Comparison of ENCODE assay signal across 25 mouse cellular contexts in genomic region chr1:165133858-165134257, GRCm38 (mm10). TPM values are rescaled to one million over a fixed set of nuclear protein-coding genes. Genes with fewer than 3 reads are reported as not detected.
"Had no signal": no experiment of that assay in that cellular context is flagged by ENCODE, and none has a peak within 500 bp of the region (broad histone marks: within the 10 kb centered on the region; RNA-seq: fewer than 3 reads in every experiment).

No protein-coding gene starts in this region.

- H3K4me2 ChIP-seq: lung, embryonic 14.5 days; midbrain, embryonic 11.5 days; midbrain, embryonic 13.5 days; midbrain, embryonic 15.5 days; neural tube, embryonic 12.5 days had no signal

- H3K36me3 ChIP-seq: midbrain, embryonic 13.5 days; midbrain, embryonic 15.5 days; neural tube, embryonic 12.5 days had no signal

- H3K9me3 ChIP-seq: megakaryocyte, embryonic 14.5 days; midbrain, embryonic 13.5 days; midbrain, embryonic 15.5 days; neural tube, embryonic 12.5 days had no signal

- H3K4me1 ChIP-seq: midbrain, embryonic 13.5 days; midbrain, embryonic 15.5 days; neural tube, embryonic 12.5 days had no signal

- H3K9ac ChIP-seq: liver, embryonic 14.5 days; lung, embryonic 14.5 days; midbrain, embryonic 13.5 days; midbrain, embryonic 15.5 days; neural tube, embryonic 12.5 days had no signal

- ATAC-seq: midbrain, embryonic 13.5 days; midbrain, embryonic 15.5 days had no signal

- H3K27ac ChIP-seq: liver, embryonic 14.5 days; midbrain, embryonic 13.5 days; midbrain, embryonic 15.5 days; neural tube, embryonic 12.5 days had no signal

- H3K27me3 ChIP-seq: midbrain, embryonic 13.5 days; midbrain, embryonic 15.5 days; neural tube, embryonic 12.5 days had no signal

- DNase-seq: lung, adult 18-20 months; lung, embryonic 14.5 days; lung, postnatal 10 days; lung, postnatal 4 days; retina, postnatal 1 day; right cerebral cortex, adult 18-20 months; right cerebral cortex, postnatal 25 days; right cerebral cortex, postnatal 4 days; spleen, adult 18-20 months; thymus, adult 18-20 months; thymus, postnatal 25 days; thymus, postnatal 4 days had no signal

- H3K4me3 ChIP-seq: megakaryocyte, embryonic 14.5 days; midbrain, embryonic 13.5 days; midbrain, embryonic 15.5 days; myocyte; neural tube, embryonic 12.5 days had no signal

RNA-seq across cellular contexts. Expression of gene Tbx19, which starts 26.7 kb away (rescaled TPM):
- total RNA-seq: midbrain, postnatal 0 days had no signal
- polyA plus RNA-seq: liver, embryonic 16.5 days; lung, embryonic 14.5 days; midbrain, embryonic 11.5 days; midbrain, embryonic 13.5 days; myocyte; neural tube, embryonic 12.5 days; neural tube, embryonic 14.5 days; stomach, embryonic 14.5 days; stomach, embryonic 16.5 days; urinary bladder, adult 2 months had no signal
